Mouse (Mus musculus) kidney, adult 2 months (tissue): Measurements from ENCODE around the gene Map3k13.

ENCODE experiments used
- CTCF ChIP-seq: fragments of 200-500 bp; conservative IDR thresholded peaks from 2 replicates; pipeline ENCODE4 v1.5.1; 2011; ENCODE audit warnings: low read depth, mild to moderate bottlenecking, control low read depth, low read length, moderate library complexity, mixed read lengths; ENCODE audit not compliant: insufficient read depth, insufficient read length
- POLR2A ChIP-seq: fragments of 200-500 bp; IDR thresholded peaks from one replicate; pipeline ENCODE4 v1.6.1; 2011; ENCODE audit warnings: low read depth, low read length, control low read depth

- no peak for TF ChIP-seq CTCF
- no peak for TF ChIP-seq POLR2A
Measured at GRCm38 (mm10) chr16:21878834-21879233, 84.7 kb downstream of the Map3k13 start.
